Mouse (Mus musculus): ENCODE results near the gene Tenm2. TPM values are rescaled to one million over a fixed set of nuclear protein-coding genes. Genes with fewer than 3 reads are reported as not detected.

Tenm2 gene
- polyA plus RNA-seq, 1 experiment from 2014 or later = 0.03 TPM

GRCm38 (mm10) chr11:36305348-36305950 lies 930.3 kb downstream of the Tenm2 start:
- Histone ChIP-seq H3K9ac (no peak overlapping the region), H3K4me3 (replicated peaks) (no peak overlapping the region), H3K27ac (replicated peaks) (no peak overlapping the region), H3K4me2 (no peak overlapping the region), H3K36me3 (replicated peaks) (no peaks in the 10 kb centered on the region), H3K9me3 (replicated peaks) (no peaks in the 10 kb centered on the region), H3K27me3 (no peaks in the 10 kb centered on the region), H3K4me1 (replicated peaks) (no peaks in the 10 kb centered on the region)
- 67% methylated on average over 10 of the region's 10 CpGs for WGBS (ENCODE audit: insufficient replicate concordance)
- ATAC-seq (ENCODE audit: insufficient read depth) = no peak

- Histone ChIP-seq H3K27me3 (no peaks in the 10 kb centered on the region), H3K9ac (no peak overlapping the region), H3K27ac (replicated peaks) (no peak overlapping the region), H3K36me3 (replicated peaks) (no peaks in the 10 kb centered on the region), H3K9me3 (replicated peaks) (no peaks in the 10 kb centered on the region), H3K4me1 (replicated peaks) (no peaks in the 10 kb centered on the region), H3K4me3 (replicated peaks) (no peak overlapping the region), H3K4me2 (no peak overlapping the region)
- WGBS (ENCODE audit: insufficient replicate concordance) = 49% methylated on average over 2 of the region's 2 CpGs
- ATAC-seq (ENCODE audit: insufficient read depth) = no peak
Observed at GRCm38 (mm10) chr11:36302913-36303371, 932.8 kb downstream of the Tenm2 start.

- Histone ChIP-seq H3K4me1 (replicated peaks) (no peaks in the 10 kb centered on the region), H3K9me3 (replicated peaks) (no peaks in the 10 kb centered on the region), H3K36me3 (replicated peaks) (no peaks in the 10 kb centered on the region), H3K4me2 (no peak overlapping the region), H3K9ac (no peak overlapping the region), H3K4me3 (replicated peaks) (no peak overlapping the region), H3K27ac (replicated peaks) (no peak overlapping the region), H3K27me3 (no peaks in the 10 kb centered on the region)
- ATAC-seq (ENCODE audit: insufficient read depth) = no peak
- 65% methylated on average over 7 of the region's 7 CpGs for WGBS (ENCODE audit: insufficient replicate concordance)
Observed at GRCm38 (mm10) chr11:36302096-36302495, 933.7 kb downstream of the Tenm2 start.

- ATAC-seq (ENCODE audit: insufficient read depth) = no peak
- H3K27ac ChIP-seq (replicated peaks) = no peak overlapping the region
- no peaks in the 10 kb centered on the region for H3K27me3 ChIP-seq
- no peak overlapping the region for H3K4me2 ChIP-seq
- no peak overlapping the region for H3K9ac ChIP-seq
- no peak overlapping the region for H3K4me3 ChIP-seq (replicated peaks)
- no peaks in the 10 kb centered on the region for H3K9me3 ChIP-seq (replicated peaks)
- no peaks in the 10 kb centered on the region for H3K36me3 ChIP-seq (replicated peaks)
- H3K4me1 ChIP-seq (replicated peaks) = no peaks in the 10 kb centered on the region
- 55% methylated on average over 3 of the region's 3 CpGs for WGBS (ENCODE audit: insufficient replicate concordance)
Observed at GRCm38 (mm10) chr11:36296568-36296967, 939.2 kb downstream of the Tenm2 start.

- Histone ChIP-seq H3K4me1 (replicated peaks) (no peaks in the 10 kb centered on the region), H3K9me3 (replicated peaks) (no peaks in the 10 kb centered on the region), H3K27ac (replicated peaks) (no peak overlapping the region), H3K4me2 (no peak overlapping the region), H3K27me3 (no peaks in the 10 kb centered on the region), H3K36me3 (replicated peaks) (no peaks in the 10 kb centered on the region), H3K9ac (no peak overlapping the region), H3K4me3 (replicated peaks) (no peak overlapping the region)
- ATAC-seq (ENCODE audit: insufficient read depth) = no peak
- WGBS (ENCODE audit: insufficient replicate concordance) = 41% methylated on average over 6 of the region's 6 CpGs
Observed at GRCm38 (mm10) chr11:36292206-36292605, 943.6 kb downstream of the Tenm2 start.

- H3K36me3 ChIP-seq (replicated peaks) = no peaks in the 10 kb centered on the region
- no peaks in the 10 kb centered on the region for H3K9me3 ChIP-seq (replicated peaks)
- H3K9ac ChIP-seq = no peak overlapping the region
- H3K27me3 ChIP-seq = no peaks in the 10 kb centered on the region
- no peak overlapping the region for H3K4me3 ChIP-seq (replicated peaks)
- no peak overlapping the region for H3K4me2 ChIP-seq
- no peak overlapping the region for H3K27ac ChIP-seq (replicated peaks)
- no peaks in the 10 kb centered on the region for H3K4me1 ChIP-seq (replicated peaks)
- no peak for ATAC-seq (ENCODE audit: insufficient read depth)
- 62% methylated on average over 6 of the region's 6 CpGs for WGBS (ENCODE audit: insufficient replicate concordance)
Observed at GRCm38 (mm10) chr11:36286246-36286645, 949.5 kb downstream of the Tenm2 start.

- ATAC-seq (ENCODE audit: insufficient read depth) = no peak
- 48% methylated on average over 7 of the region's 7 CpGs for WGBS (ENCODE audit: insufficient replicate concordance)
Observed at GRCm38 (mm10) chr11:36280533-36280932, 955.2 kb downstream of the Tenm2 start.

GRCm38 (mm10) chr11:36277903-36278215 lies 957.9 kb downstream of the Tenm2 start:
- Histone ChIP-seq H3K4me3 (replicated peaks) (no peak overlapping the region), H3K27me3 (no peaks in the 10 kb centered on the region), H3K4me1 (replicated peaks) (no peaks in the 10 kb centered on the region), H3K27ac (replicated peaks) (no peak overlapping the region), H3K4me2 (no peak overlapping the region), H3K9ac (no peak overlapping the region), H3K9me3 (replicated peaks) (no peaks in the 10 kb centered on the region), H3K36me3 (replicated peaks) (no peaks in the 10 kb centered on the region)
- 77% methylated on average over 9 of the region's 9 CpGs for WGBS (ENCODE audit: insufficient replicate concordance)
- ATAC-seq (ENCODE audit: insufficient read depth) = no peak

More at GRCm38 (mm10) chr11:36280533-36280932, 955.2 kb downstream of the Tenm2 start:
- no peak overlapping the region for H3K4me3 ChIP-seq (replicated peaks)
- no peaks in the 10 kb centered on the region for H3K36me3 ChIP-seq (replicated peaks)
- no peak overlapping the region for H3K9ac ChIP-seq
- H3K4me1 ChIP-seq (replicated peaks) = no peaks in the 10 kb centered on the region
- H3K27me3 ChIP-seq = no peaks in the 10 kb centered on the region
- H3K27ac ChIP-seq (replicated peaks) = no peak overlapping the region
- H3K4me2 ChIP-seq = no peak overlapping the region
- H3K9me3 ChIP-seq (replicated peaks) = no peaks in the 10 kb centered on the region

GRCm38 (mm10) chr11:36277192-36277902 lies 958.4 kb downstream of the Tenm2 start:
- no peak overlapping the region for H3K27ac ChIP-seq (replicated peaks)
- no peaks in the 10 kb centered on the region for H3K27me3 ChIP-seq
- H3K9me3 ChIP-seq (replicated peaks) = no peaks in the 10 kb centered on the region
- H3K4me2 ChIP-seq = no peak overlapping the region
- no peak overlapping the region for H3K4me3 ChIP-seq (replicated peaks)
- WGBS (ENCODE audit: insufficient replicate concordance) = 59% methylated on average over 20 of the region's 20 CpGs
- H3K36me3 ChIP-seq (replicated peaks) = no peaks in the 10 kb centered on the region
- H3K4me1 ChIP-seq (replicated peaks) = no peaks in the 10 kb centered on the region
- ATAC-seq (ENCODE audit: insufficient read depth) = no peak
- no peak overlapping the region for H3K9ac ChIP-seq

- Histone ChIP-seq H3K4me3 (replicated peaks) (no peak overlapping the region), H3K36me3 (replicated peaks) (no peaks in the 10 kb centered on the region), H3K27ac (replicated peaks) (no peak overlapping the region), H3K9me3 (replicated peaks) (no peaks in the 10 kb centered on the region), H3K9ac (no peak overlapping the region), H3K4me1 (replicated peaks) (no peaks in the 10 kb centered on the region), H3K27me3 (no peaks in the 10 kb centered on the region), H3K4me2 (no peak overlapping the region)
- ATAC-seq (ENCODE audit: insufficient read depth) = no peak
- 39% methylated on average over 5 of the region's 5 CpGs for WGBS (ENCODE audit: insufficient replicate concordance)
Observed at GRCm38 (mm10) chr11:36276015-36276414, 959.7 kb downstream of the Tenm2 start.

- no peaks in the 10 kb centered on the region for H3K27me3 ChIP-seq
- 44% methylated on average over 2 of the region's 2 CpGs for WGBS (ENCODE audit: insufficient replicate concordance)
- no peak overlapping the region for H3K4me2 ChIP-seq
- no peak overlapping the region for H3K27ac ChIP-seq (replicated peaks)
- H3K9me3 ChIP-seq (replicated peaks) = no peaks in the 10 kb centered on the region
- H3K4me3 ChIP-seq (replicated peaks) = no peak overlapping the region
- no peak for ATAC-seq (ENCODE audit: insufficient read depth)
- H3K4me1 ChIP-seq (replicated peaks) = no peaks in the 10 kb centered on the region
- H3K9ac ChIP-seq = no peak overlapping the region
- H3K36me3 ChIP-seq (replicated peaks) = no peaks in the 10 kb centered on the region
Observed at GRCm38 (mm10) chr11:36272149-36272548, 963.6 kb downstream of the Tenm2 start.

- Histone ChIP-seq H3K36me3 (replicated peaks) (no peaks in the 10 kb centered on the region), H3K9ac (no peak overlapping the region), H3K9me3 (replicated peaks) (no peaks in the 10 kb centered on the region), H3K4me2 (no peak overlapping the region), H3K4me3 (replicated peaks) (no peak overlapping the region), H3K4me1 (replicated peaks) (no peaks in the 10 kb centered on the region), H3K27me3 (no peaks in the 10 kb centered on the region), H3K27ac (replicated peaks) (no peak overlapping the region)
- no peak for ATAC-seq (ENCODE audit: insufficient read depth)
- WGBS (ENCODE audit: insufficient replicate concordance) = 67% methylated on average over 6 of the region's 6 CpGs
Observed at GRCm38 (mm10) chr11:36269945-36270344, 965.8 kb downstream of the Tenm2 start.
